Mouse (Mus musculus) cerebellum, adult 2 months (tissue): ENCODE measurements around the gene Irgm2. TPM values are rescaled to one million over a fixed set of nuclear protein-coding genes. Genes with fewer than 3 reads are reported as not detected.
"Not testable (repeated sequence)": the region's sequence is repeated elsewhere in the genome, so short reads cannot be mapped to it uniquely, and the experiment has no call there.

Experiments used
- DNase-seq, 2 experiments: peaks; one replicate each; pipeline ENCODE4 v3.0.0; 2021
- H3K27ac ChIP-seq: fragments of 200-500 bp; 2 replicates; pipeline ENCODE4 v1.5.1; 2012; ENCODE audit warnings: low read length, control low read depth, inconsistent platforms; ENCODE audit not compliant: insufficient read depth
- H3K27me3 ChIP-seq: fragments of 200-500 bp; 2 replicates; pipeline ENCODE4 v1.6.1; 2012; ENCODE audit warnings: inconsistent platforms, mild to moderate bottlenecking, low read length, moderate library complexity; ENCODE audit not compliant: control insufficient read depth, insufficient read depth
- H3K4me1 ChIP-seq: fragments of 200-500 bp; 2 replicates; pipeline ENCODE4 v1.6.1; 2011; ENCODE audit warnings: low read length; ENCODE audit not compliant: control insufficient read depth, insufficient read depth
- H3K4me3 ChIP-seq: fragments of 200-500 bp; replicated peaks from 2 replicates; pipeline ENCODE3; 2011; ENCODE audit warnings: mild to moderate bottlenecking, low read depth, low read length, control low read depth; ENCODE audit not compliant: insufficient read depth
- CTCF ChIP-seq: fragments of 200-500 bp; IDR thresholded peaks from 2 replicates; pipeline ENCODE4 v1.5.1; 2011; ENCODE audit warnings: low read depth, mild to moderate bottlenecking, control low read depth, low read length, moderate library complexity, borderline replicate concordance; ENCODE audit not compliant: insufficient read depth
- POLR2A ChIP-seq: fragments of 200-500 bp; IDR thresholded peaks from 2 replicates; pipeline ENCODE4 v1.6.1; 2011; ENCODE audit warnings: low read length, control low read depth, borderline replicate concordance; ENCODE audit not compliant: insufficient read depth
- WGBS: fragments of 180-500 bp; shearing (Covaris S2); methylation state at CpG from one replicate; pipeline ENCODE4 v1.1.7; 2018; 5-methylcytosine and 5-hydroxymethylcytosine counted together
- polyA plus RNA-seq: library from polyadenylated mRNA; depleted of rRNA; stranded (reverse); fragments of >200 nt; gene quantifications from 2 replicates; pipeline ENCODE4 v1.2.3, GENCODE M21; 2012

Gene Irgm2
- polyA plus RNA-seq, 1 experiment = 3.4 TPM

- Histone ChIP-seq H3K4me3 (peak overlapping the region; percentile 47), H3K27me3 (no peaks in the 10 kb centered on the region), H3K27ac (no peak overlapping the region), H3K4me1 (no peaks in the 10 kb centered on the region)
- WGBS = 40% methylated on average over 17 of the region's 17 CpGs
- TF ChIP-seq CTCF (no peak), POLR2A (no peak)
- DNase-seq = peak; percentile 18 to 20
These were observed 15.1 kb downstream of the Irgm2 start for GRCm38 (mm10) chr11:58214391-58215048.

- H3K27ac ChIP-seq, H3K4me1 ChIP-seq, H3K4me3 ChIP-seq, H3K27me3 ChIP-seq, DNase-seq: not testable (repeated sequence)
- WGBS = 45% methylated on average over 2 of the region's 3 CpGs
These were observed 15.6 kb downstream of the Irgm2 start for GRCm38 (mm10) chr11:58215049-58215430.

- 79% methylated on average over 5 of the region's 5 CpGs for WGBS
- TF ChIP-seq CTCF = no peak
- no peak for TF ChIP-seq POLR2A
- Histone ChIP-seq H3K4me1 (no peaks in the 10 kb centered on the region), H3K4me3 (no peak overlapping the region), H3K27me3 (no peaks in the 10 kb centered on the region), H3K27ac (no peak overlapping the region)
- no peak for DNase-seq
These were observed 16.4 kb downstream of the Irgm2 start for GRCm38 (mm10) chr11:58215814-58216213.

GRCm38 (mm10) chr11:58216823-58217222, 17.4 kb downstream of the Irgm2 start:
- Histone ChIP-seq H3K27me3 (no peaks in the 10 kb centered on the region), H3K4me3 (no peak overlapping the region), H3K27ac (no peak overlapping the region), H3K4me1 (no peaks in the 10 kb centered on the region)
- 72% methylated on average over 6 of the region's 6 CpGs for WGBS
- DNase-seq = no peak
- no peak for TF ChIP-seq POLR2A
- TF ChIP-seq CTCF = no peak

GRCm38 (mm10) chr11:58223751-58224150, 24.3 kb downstream of the Irgm2 start:
- TF ChIP-seq POLR2A (no peak), CTCF (no peak)
- no peak overlapping the region for H3K27ac ChIP-seq
- H3K27me3 ChIP-seq = no peaks in the 10 kb centered on the region
- H3K4me1 ChIP-seq = no peaks in the 10 kb centered on the region
- 15% methylated on average over 4 of the region's 4 CpGs for WGBS
- DNase-seq = no peak
- H3K4me3 ChIP-seq = no peak overlapping the region

- 75% methylated on average over 7 of the region's 7 CpGs for WGBS
- Histone ChIP-seq H3K4me3 (no peak overlapping the region), H3K27me3 (no peaks in the 10 kb centered on the region), H3K27ac (no peak overlapping the region), H3K4me1 (no peaks in the 10 kb centered on the region)
- TF ChIP-seq CTCF = no peak
- TF ChIP-seq POLR2A = no peak
- no peak for DNase-seq
These were observed 24.9 kb downstream of the Irgm2 start for GRCm38 (mm10) chr11:58224313-58224712.

GRCm38 (mm10) chr11:58224872-58225271, 25.5 kb downstream of the Irgm2 start:
- not testable (repeated sequence) for DNase-seq, H3K27ac ChIP-seq
- WGBS = 86% methylated on average over 2 of the region's 2 CpGs

GRCm38 (mm10) chr11:58225655-58226054, 26.2 kb downstream of the Irgm2 start:
- Histone ChIP-seq H3K27ac (no peak overlapping the region), H3K4me1 (no peaks in the 10 kb centered on the region), H3K27me3 (no peaks in the 10 kb centered on the region), H3K4me3 (no peak overlapping the region)
- 14% methylated on average over 5 of the region's 5 CpGs for WGBS
- peak; percentile 51 to 71 for DNase-seq
- TF ChIP-seq CTCF (peak; percentile 95), POLR2A (no peak)

More at GRCm38 (mm10) chr11:58224872-58225271, 25.5 kb downstream of the Irgm2 start:
- not testable (repeated sequence) for H3K27me3 ChIP-seq, H3K4me1 ChIP-seq, H3K4me3 ChIP-seq
